Mouse (Mus musculus): ENCODE results near the gene Etv6. TPM values are rescaled to one million over a fixed set of nuclear protein-coding genes. Genes with fewer than 3 reads are reported as not detected.

The Etv6 gene
- polyA plus RNA-seq, 1 experiment from 2014 or later: 3.4 TPM

DNA sequence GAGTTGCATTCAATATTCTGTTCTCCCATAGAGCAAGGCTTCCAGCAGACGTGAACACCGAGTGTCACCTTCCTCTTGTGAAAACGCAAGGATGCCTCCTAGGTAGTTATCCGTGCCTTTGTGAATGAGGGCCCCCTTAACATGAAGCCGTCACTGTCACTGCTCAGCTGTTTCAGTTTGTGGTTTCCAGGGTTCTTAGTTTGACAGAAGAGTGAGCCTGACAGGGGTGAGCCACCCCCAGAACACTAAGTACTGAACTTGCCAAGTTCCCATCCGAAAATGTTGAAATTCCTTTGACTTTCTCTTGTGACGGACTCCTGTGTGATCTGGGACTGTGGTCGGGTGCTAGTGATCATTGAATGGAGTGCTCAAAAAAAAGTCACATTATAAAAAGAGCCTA, 129.5 kb downstream of the Etv6 start:
- 66% methylated on average over 8 of the region's 8 CpGs for WGBS
- Histone ChIP-seq H3K36me3 (ENCODE audit: control insufficient read depth, insufficient read depth, low read length) (no peaks in the 10 kb centered on the region), H3K27me3 (replicated peaks; ENCODE audit: control insufficient read depth, insufficient read depth, low read length) (no peaks in the 10 kb centered on the region), H3K27ac (ENCODE audit: low read depth, low read length) (no peak overlapping the region), H3K4me1 (ENCODE audit: control insufficient read depth, insufficient read depth, low read depth, low read length) (no peaks in the 10 kb centered on the region), H3K4me2 (ENCODE audit: low read length) (no peak overlapping the region), H3K9ac (ENCODE audit: low read depth, low read length) (no peak overlapping the region), H3K4me3 (ENCODE audit: low read length) (no peak overlapping the region), H3K9me3 (ENCODE audit: control insufficient read depth, low read length) (no peaks in the 10 kb centered on the region)
- no peak for ATAC-seq

DNA sequence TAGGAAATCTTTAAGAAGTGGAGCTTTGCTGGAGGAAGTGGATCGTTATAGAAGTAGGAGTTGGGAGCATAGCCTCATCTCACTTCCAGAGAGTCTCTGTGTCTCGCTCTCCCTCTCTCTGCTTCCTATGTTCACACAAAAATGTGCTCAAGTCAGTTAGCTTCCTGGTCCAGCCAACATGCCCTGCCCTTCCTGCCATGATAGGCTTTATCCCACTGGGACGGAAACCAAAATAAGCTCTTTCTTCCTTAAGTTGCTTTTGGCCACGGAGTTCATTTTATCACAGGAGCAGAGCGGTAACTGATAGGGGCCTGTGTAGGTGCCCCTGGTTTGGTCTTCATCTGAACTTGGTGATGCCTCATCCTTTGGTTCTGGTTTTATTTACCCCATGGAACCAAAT, 132.5 kb downstream of the Etv6 start:
- Histone ChIP-seq H3K4me1 (ENCODE audit: control insufficient read depth, insufficient read depth, low read depth, low read length) (peaks cover 4% of the 10 kb centered on the region), H3K9me3 (ENCODE audit: control insufficient read depth, low read length) (no peaks in the 10 kb centered on the region), H3K36me3 (ENCODE audit: control insufficient read depth, insufficient read depth, low read length) (no peaks in the 10 kb centered on the region), H3K27ac (ENCODE audit: low read depth, low read length) (no peak overlapping the region), H3K4me3 (ENCODE audit: low read length) (no peak overlapping the region), H3K4me2 (ENCODE audit: low read length) (no peak overlapping the region), H3K9ac (ENCODE audit: low read depth, low read length) (no peak overlapping the region), H3K27me3 (replicated peaks; ENCODE audit: control insufficient read depth, insufficient read depth, low read length) (no peaks in the 10 kb centered on the region)
- 69% methylated on average over 5 of the region's 5 CpGs for WGBS
- ATAC-seq: no peak

DNA sequence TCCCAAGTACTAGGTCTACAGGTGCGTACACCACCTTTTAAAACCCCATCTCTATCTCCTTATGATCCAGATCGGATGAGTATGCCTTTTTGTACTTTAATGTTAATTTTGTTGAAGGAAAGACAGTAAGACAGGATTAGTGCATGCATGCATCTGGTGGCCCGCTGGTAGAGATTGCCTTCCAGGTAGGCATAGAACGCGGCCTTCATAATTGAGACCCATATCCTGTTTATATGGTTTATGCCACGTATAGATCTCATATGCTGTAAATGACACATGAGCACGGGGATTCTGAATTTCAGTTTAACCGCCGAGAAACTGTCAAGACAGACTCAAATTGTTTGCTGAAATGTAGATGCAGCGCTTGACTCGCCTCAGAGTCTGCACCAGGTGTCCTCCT, 133.3 kb downstream of the Etv6 start:
- Histone ChIP-seq H3K27me3 (replicated peaks; ENCODE audit: control insufficient read depth, insufficient read depth, low read length) (no peaks in the 10 kb centered on the region), H3K27ac (ENCODE audit: low read depth, low read length) (no peak overlapping the region), H3K4me3 (ENCODE audit: low read length) (no peak overlapping the region), H3K4me1 (ENCODE audit: control insufficient read depth, insufficient read depth, low read depth, low read length) (peaks cover 4% of the 10 kb centered on the region), H3K4me2 (ENCODE audit: low read length) (no peak overlapping the region), H3K36me3 (ENCODE audit: control insufficient read depth, insufficient read depth, low read length) (no peaks in the 10 kb centered on the region), H3K9ac (ENCODE audit: low read depth, low read length) (no peak overlapping the region), H3K9me3 (ENCODE audit: control insufficient read depth, low read length) (no peaks in the 10 kb centered on the region)
- 90% methylated on average over 11 of the region's 11 CpGs for WGBS
- ATAC-seq: no peak

DNA sequence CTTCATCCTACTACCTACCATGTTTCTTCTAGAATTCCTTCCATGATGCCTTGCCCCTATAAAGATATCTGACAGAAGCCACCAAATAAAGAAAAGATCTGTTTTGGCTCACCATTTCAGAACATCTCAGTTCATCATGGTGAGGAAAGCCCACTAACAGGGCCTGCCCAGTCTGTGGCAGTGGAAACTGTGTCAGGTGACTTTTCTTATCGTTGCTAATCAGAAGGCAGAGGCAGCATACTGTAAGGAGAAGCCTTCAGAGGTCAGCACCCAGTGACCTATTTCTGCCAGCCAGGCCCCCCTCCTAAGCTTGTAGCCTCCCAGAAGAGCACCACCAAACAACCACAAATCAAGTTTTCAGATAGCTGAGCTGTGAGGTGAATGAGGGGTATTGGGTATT, 135.7 kb downstream of the Etv6 start:
- Histone ChIP-seq H3K4me3 (ENCODE audit: low read length) (no peak overlapping the region), H3K36me3 (ENCODE audit: control insufficient read depth, insufficient read depth, low read length) (no peaks in the 10 kb centered on the region), H3K4me2 (ENCODE audit: low read length) (no peak overlapping the region), H3K4me1 (ENCODE audit: control insufficient read depth, insufficient read depth, low read depth, low read length) (peaks cover 4% of the 10 kb centered on the region), H3K27me3 (replicated peaks; ENCODE audit: control insufficient read depth, insufficient read depth, low read length) (no peaks in the 10 kb centered on the region), H3K9ac (ENCODE audit: low read depth, low read length) (no peak overlapping the region), H3K9me3 (ENCODE audit: control insufficient read depth, low read length) (no peaks in the 10 kb centered on the region), H3K27ac (ENCODE audit: low read depth, low read length) (no peak overlapping the region)
- ATAC-seq: no peak
- WGBS: 83% methylated on average over 1 of the region's 1 CpGs

DNA sequence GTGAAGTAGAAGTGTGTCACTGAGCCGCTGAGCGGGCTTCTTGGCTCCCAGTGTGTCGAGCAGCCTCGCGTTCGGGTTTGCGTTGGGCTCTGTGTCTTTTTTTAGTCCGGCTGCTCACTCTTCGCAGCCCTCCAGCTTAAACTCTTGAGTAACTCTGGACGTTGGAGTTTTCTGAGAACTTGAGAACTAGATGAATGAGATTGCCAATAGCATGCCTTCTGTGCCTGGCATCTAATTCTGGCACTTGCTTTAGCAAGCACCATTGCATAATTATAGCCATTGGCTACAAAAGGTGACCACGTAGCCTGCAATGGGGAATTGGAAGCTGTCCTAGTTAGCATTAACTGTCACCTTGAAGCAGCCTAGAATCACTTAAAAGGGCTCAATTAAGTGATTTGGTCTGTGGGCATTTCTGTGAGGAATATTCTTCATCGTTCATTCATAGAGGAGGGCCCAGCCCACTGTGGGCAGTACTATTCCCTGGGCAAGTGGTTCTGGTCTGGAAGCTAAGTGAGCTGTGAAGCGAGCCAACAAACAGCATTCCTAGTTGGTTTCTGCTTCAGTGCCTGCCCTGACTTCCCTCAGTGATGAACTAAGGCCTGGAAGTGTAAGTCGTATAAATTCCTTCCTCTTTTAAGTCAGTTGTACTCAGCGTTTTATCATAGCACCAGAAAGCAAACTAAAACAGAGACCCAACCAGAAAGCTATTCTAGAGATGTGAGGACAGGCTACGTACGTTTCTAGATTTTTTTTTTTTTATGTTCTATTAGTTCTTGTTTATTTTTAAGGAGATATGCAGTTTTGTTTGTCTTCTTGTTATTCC, 136.6 kb downstream of the Etv6 start:
- H3K4me3 ChIP-seq (ENCODE audit: low read length): no peak overlapping the region
- H3K4me1 ChIP-seq (ENCODE audit: control insufficient read depth, insufficient read depth, low read depth, low read length): peaks cover 4% of the 10 kb centered on the region
- no peaks in the 10 kb centered on the region for H3K27me3 ChIP-seq (replicated peaks; ENCODE audit: control insufficient read depth, insufficient read depth, low read length)
- H3K36me3 ChIP-seq (ENCODE audit: control insufficient read depth, insufficient read depth, low read length): no peaks in the 10 kb centered on the region
- H3K9me3 ChIP-seq (ENCODE audit: control insufficient read depth, low read length): no peaks in the 10 kb centered on the region
- no peak overlapping the region for H3K27ac ChIP-seq (ENCODE audit: low read depth, low read length)
- H3K4me2 ChIP-seq (ENCODE audit: low read length): no peak overlapping the region
- no peak; the same call in 1 of the 2 replicates for ATAC-seq
- no peak overlapping the region for H3K9ac ChIP-seq (ENCODE audit: low read depth, low read length)
- WGBS: 85% methylated on average over 17 of the region's 17 CpGs

DNA sequence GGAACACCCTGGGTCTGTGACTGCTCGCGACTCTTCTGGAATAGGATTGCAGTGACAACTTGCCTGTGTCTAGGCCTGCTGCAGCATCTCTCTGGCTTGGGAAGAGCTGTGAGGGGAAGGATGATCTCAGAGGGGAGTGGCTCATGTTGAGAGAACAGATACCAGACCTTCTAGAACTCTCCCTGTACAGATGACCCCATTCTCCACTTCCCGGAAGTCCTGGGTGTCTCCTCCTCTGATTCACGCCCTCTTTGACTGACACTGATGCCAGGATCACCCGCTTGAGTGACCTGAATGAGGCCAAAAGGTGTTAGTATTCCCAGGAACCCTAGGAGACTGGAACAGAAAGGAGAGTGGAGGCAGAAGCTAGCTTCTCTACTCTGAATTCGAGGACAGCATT, 137.9 kb downstream of the Etv6 start:
- no peak for ATAC-seq
- no peaks in the 10 kb centered on the region for H3K36me3 ChIP-seq (ENCODE audit: control insufficient read depth, insufficient read depth, low read length)
- no peaks in the 10 kb centered on the region for H3K27me3 ChIP-seq (replicated peaks; ENCODE audit: control insufficient read depth, insufficient read depth, low read length)
- H3K4me3 ChIP-seq (ENCODE audit: low read length): no peak overlapping the region
- no peak overlapping the region for H3K4me2 ChIP-seq (ENCODE audit: low read length)
- no peaks in the 10 kb centered on the region for H3K9me3 ChIP-seq (ENCODE audit: control insufficient read depth, low read length)
- peaks cover 4% of the 10 kb centered on the region for H3K4me1 ChIP-seq (ENCODE audit: control insufficient read depth, insufficient read depth, low read depth, low read length)
- H3K9ac ChIP-seq (ENCODE audit: low read depth, low read length): no peak overlapping the region
- 85% methylated on average over 6 of the region's 6 CpGs for WGBS
- H3K27ac ChIP-seq (ENCODE audit: low read depth, low read length): no peak overlapping the region

DNA sequence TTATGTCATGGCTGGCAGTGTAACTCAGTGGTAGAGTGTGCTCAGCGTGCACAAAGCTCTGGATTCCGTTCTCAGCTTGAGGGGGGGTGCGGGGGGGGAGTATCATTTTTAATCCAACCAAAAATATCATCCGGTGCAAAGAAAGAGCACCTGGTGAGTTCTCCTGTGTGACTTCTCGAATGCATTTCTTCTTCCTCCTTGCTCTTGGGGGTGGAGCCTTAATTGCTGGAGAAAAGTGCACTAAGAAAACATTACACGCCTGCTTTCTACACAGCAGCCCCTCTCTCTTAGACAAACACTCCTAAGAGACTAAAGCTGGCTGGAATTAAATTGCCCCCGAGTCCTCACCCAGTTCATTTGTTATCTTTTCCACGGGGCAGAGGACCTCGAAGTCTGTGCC, 139.6 kb downstream of the Etv6 start:
- H3K27ac ChIP-seq (ENCODE audit: low read depth, low read length): no peak overlapping the region
- H3K9me3 ChIP-seq (ENCODE audit: control insufficient read depth, low read length): no peaks in the 10 kb centered on the region
- no peaks in the 10 kb centered on the region for H3K36me3 ChIP-seq (ENCODE audit: control insufficient read depth, insufficient read depth, low read length)
- ATAC-seq: no peak
- H3K27me3 ChIP-seq (replicated peaks; ENCODE audit: control insufficient read depth, insufficient read depth, low read length): no peaks in the 10 kb centered on the region
- 53% methylated on average over 9 of the region's 9 CpGs for WGBS
- H3K4me3 ChIP-seq (ENCODE audit: low read length): no peak overlapping the region
- H3K4me2 ChIP-seq (ENCODE audit: low read length): no peak overlapping the region
- H3K9ac ChIP-seq (ENCODE audit: low read depth, low read length): no peak overlapping the region
- peaks cover 4% of the 10 kb centered on the region for H3K4me1 ChIP-seq (ENCODE audit: control insufficient read depth, insufficient read depth, low read depth, low read length)

DNA sequence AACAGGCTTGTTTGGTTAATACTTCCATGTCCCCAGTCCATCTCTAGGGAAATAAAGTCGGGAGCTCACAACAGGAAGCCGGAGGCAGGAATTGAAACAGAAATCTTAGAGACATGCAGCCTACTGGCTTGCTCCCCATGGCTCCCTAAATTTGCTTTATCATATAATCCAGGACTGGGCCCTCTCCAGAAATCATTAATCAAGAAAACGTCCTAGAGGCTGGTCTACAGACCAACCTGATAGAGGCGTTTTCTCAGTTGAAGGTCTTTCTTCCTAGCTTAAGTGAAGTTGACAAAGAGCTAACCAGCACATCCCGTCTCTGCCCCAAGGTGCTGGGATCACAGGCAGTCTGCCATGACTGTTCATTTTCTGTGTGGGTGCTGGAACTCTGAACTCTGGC, 141.7 kb downstream of the Etv6 start:
- no peak for ATAC-seq
- no peak overlapping the region for H3K4me3 ChIP-seq (ENCODE audit: low read length)

DNA sequence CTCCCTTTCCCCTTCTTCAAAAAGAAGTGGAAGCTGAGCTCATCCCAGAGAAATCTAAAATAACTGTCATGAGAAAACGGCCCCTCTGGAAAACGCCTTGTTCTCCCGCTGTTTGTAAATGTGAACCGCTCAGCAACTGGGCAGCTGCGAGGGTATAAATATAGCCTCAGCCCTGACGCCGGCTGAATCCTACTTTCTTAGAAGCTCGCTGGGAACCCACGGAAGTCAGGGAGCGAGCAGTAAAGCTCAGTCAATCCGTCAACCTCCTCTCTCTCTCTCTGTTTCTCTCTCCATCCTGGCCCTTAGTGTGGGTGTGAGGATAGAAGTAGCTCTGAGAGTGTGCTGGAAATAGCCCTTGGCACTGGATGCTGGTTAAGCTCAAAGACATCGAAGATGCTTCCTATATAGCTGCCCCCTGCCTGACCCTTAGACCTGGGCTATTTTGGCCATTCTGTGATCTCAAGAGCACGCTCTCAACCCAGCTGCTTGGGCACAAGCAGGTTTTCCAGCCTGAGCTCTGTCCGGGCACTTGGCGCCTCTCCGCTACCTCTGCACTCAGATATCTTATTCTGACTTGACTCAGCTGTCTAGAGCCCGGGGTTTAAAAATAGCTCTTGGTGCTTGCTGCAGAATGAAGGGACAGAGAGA, 146.9 kb downstream of the Etv6 start:
- H3K9ac ChIP-seq (ENCODE audit: low read depth, low read length): no peak overlapping the region
- no peak overlapping the region for H3K4me3 ChIP-seq (ENCODE audit: low read length)
- no peak; the same call in 1 of the 2 replicates for ATAC-seq
- no peaks in the 10 kb centered on the region for H3K27me3 ChIP-seq (replicated peaks; ENCODE audit: control insufficient read depth, insufficient read depth, low read length)
- H3K9me3 ChIP-seq (ENCODE audit: control insufficient read depth, low read length): no peaks in the 10 kb centered on the region
- 83% methylated on average over 17 of the region's 17 CpGs for WGBS
- H3K27ac ChIP-seq (ENCODE audit: low read depth, low read length): no peak overlapping the region
- H3K36me3 ChIP-seq (ENCODE audit: control insufficient read depth, insufficient read depth, low read length): no peaks in the 10 kb centered on the region
- H3K4me1 ChIP-seq (ENCODE audit: control insufficient read depth, insufficient read depth, low read depth, low read length): no peaks in the 10 kb centered on the region
- no peak overlapping the region for H3K4me2 ChIP-seq (ENCODE audit: low read length)

More for the DNA sequence above, 141.7 kb downstream of the Etv6 start:
- 80% methylated on average over 5 of the region's 5 CpGs for WGBS
- no peaks in the 10 kb centered on the region for H3K27me3 ChIP-seq (replicated peaks; ENCODE audit: control insufficient read depth, insufficient read depth, low read length)
- H3K36me3 ChIP-seq (ENCODE audit: control insufficient read depth, insufficient read depth, low read length): no peaks in the 10 kb centered on the region
- H3K4me1 ChIP-seq (ENCODE audit: control insufficient read depth, insufficient read depth, low read depth, low read length): no peaks in the 10 kb centered on the region
- no peak overlapping the region for H3K27ac ChIP-seq (ENCODE audit: low read depth, low read length)
- H3K9ac ChIP-seq (ENCODE audit: low read depth, low read length): no peak overlapping the region
- H3K4me2 ChIP-seq (ENCODE audit: low read length): no peak overlapping the region
- H3K9me3 ChIP-seq (ENCODE audit: control insufficient read depth, low read length): no peaks in the 10 kb centered on the region
